Mouse (Mus musculus) embryo, embryonic 11.5 days (tissue): ENCODE measurements around the gene Grik2.

ENCODE experiments used
- DNase-seq: peaks from one replicate; pipeline ENCODE4 v3.0.0-alpha.2; 2012; ENCODE audit warnings: low read depth, low spot score

Grik2 gene

DNA sequence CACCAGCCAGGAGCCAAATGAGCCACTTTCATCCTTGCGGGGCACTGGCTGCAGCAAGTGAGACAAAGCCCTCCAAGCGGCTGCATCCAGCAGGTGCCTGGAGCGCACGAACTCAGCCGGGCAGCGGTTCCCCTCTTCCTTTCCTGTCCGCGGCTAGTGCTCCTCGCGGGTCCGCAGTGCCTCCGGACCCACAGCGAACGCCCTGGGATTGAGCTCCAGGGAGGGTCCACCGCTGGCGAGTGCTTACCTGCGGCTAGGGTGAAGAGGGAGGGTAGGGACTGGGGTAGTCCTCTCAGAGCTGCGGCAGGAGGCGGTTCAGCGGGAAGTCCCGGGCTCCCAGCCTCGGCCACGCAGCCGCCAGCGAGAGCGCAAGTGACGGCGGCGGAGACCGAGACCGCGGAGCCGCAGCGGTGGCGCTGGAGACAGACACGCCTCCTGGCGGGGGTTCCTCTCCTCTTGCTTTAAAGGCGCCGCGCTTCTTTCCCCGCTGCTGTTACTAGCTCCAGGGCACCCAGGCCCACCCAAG, at the start of gene Grik2:
TSS of gene Grik2 (minus strand) at position 386 of the 526 bp plus-strand sequence.
- DNase-seq = peak; percentile 52

DNA sequence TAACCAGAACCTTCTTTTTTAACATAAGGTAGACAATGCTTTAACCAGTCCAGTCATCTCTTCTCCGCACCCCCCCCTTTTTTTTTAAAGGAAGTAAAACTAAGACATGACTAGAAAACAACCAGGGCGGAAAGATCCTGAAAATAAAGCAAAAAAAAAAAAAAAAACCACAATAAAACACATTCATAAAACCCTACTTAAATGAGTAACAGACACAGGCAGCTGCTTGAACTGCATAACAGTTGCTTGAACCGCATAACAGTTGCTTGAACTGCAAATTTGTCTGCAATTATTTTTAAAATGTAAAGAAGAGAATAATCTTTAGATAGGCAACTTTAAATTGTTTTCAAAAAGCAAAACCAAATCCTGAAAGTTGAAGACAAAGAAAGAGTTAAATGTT, 45.8 kb upstream of the Grik2 start:
- DNase-seq = no peak

GRCm38 (mm10) chr10:49807276-49807675, 18.7 kb upstream of the Grik2 start:
- DNase-seq = no peak

DNA sequence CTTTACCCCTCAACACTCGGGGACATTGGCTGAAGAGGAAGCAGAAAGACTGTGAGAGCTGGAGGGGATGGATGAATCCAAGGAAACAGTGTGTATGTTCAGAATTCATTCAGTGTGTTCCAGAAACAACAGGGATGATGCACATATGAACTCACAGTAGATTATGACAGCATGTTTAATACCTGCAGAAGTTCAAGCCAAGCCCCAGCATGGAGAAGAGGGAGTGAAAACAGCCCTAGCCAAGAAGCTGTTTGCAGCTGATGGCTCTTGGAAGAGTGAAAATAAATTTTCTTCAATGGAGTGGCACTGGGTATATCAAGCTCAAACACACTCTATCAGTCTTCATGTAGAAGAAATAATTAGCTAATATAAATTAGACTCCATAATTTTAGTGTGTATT, 12.4 kb upstream of the Grik2 start:
- DNase-seq = no peak

GRCm38 (mm10) chr10:49794129-49794528, 5.6 kb upstream of the Grik2 start:
- no peak for DNase-seq

GRCm38 (mm10) chr10:49790326-49790725, 1.8 kb upstream of the Grik2 start:
- DNase-seq = no peak

DNA sequence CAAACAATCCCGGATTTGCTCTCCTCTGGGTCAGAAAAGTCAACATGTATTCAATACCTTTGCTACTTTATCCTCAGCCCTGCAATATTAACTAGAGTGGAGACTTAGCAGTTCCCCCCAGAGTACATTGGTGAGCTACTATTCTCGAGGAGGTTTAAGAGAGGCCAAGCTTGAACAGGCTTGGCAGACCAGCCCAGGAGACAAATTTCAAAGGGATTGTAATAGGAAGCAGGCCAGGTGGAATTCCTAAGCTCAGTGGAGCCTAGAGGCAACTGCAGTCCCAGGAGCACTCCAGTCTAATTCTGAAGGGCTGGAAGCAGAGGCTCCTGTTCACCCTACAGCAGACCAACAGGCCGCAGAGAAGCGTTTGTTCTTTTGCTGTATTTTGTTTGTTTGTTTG, 1.1 kb upstream of the Grik2 start:
- no peak for DNase-seq

GRCm38 (mm10) chr10:49788914-49789313, 348 bp upstream of the Grik2 start:
- no peak for DNase-seq

- no peak for DNase-seq
Observed at GRCm38 (mm10) chr10:49786630-49787029, 1.9 kb downstream of the Grik2 start.

DNA sequence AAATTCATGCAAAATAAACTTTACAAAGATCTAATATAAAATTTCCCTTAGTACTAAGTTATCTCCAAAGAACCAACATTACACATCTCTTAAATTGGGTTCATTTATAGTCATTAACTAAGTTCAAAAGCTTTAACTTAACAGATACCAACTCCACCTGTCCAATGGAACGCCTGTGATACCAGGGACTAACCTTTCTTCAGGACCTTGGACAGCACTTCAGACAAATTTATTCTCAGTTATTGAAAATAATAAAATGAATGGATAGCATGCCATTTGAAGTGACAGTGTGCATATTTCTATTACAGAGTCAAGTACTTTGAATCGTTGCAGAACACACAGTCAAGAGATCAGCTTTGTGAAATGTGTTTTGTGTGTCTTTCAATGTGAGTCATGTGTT, 3.1 kb downstream of the Grik2 start:
- no peak for DNase-seq

- DNase-seq = no peak
Observed at GRCm38 (mm10) chr10:49784831-49785230, 3.7 kb downstream of the Grik2 start.

- DNase-seq = no peak
Observed at GRCm38 (mm10) chr10:49782741-49783691, 5.5 kb downstream of the Grik2 start.

- no peak for DNase-seq
Observed at GRCm38 (mm10) chr10:49782061-49782460, 6.5 kb downstream of the Grik2 start.

- no peak for DNase-seq
Observed at GRCm38 (mm10) chr10:49780430-49780829, 8.1 kb downstream of the Grik2 start.

DNA sequence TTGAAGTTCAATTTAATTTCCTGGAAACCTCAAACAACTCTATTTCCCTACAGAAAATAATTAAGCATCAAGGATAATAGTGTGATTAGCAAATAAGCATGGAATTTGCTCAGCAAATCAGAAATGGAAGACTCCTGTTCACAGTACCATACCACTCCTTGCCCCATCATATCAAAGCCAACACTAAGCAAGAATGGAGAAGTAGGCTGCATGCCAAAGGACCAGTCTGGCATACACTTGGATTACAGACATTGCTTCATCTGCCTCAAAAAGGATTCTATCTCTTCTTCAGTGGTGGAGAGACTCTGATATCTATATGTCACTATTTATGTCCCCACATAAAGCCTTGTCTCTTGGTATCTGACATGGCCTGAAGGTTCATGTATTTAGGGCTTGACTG, 19.7 kb downstream of the Grik2 start:
- no peak for DNase-seq

DNA sequence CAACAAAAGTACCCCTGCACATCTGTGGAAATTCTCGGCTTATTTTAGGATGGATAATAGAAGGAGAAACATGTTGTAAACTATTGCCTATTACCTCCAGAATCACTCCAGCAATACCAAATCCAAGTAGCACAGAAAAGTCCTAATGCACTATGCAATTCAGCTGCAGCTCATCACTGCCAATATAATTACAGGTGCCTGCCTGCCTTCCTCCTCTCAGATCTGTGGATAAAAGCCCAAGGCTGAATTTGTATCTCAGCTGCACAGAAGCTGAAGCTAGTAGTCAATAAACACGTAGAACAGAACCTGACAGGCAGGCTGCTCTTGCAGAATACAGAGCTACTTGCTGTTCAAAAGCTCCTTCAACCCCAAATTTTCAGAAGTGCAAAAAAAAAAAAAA, 21.0 kb downstream of the Grik2 start:
- no peak for DNase-seq

- no peak for DNase-seq
Observed at GRCm38 (mm10) chr10:49762607-49763006, 26.0 kb downstream of the Grik2 start.

DNA sequence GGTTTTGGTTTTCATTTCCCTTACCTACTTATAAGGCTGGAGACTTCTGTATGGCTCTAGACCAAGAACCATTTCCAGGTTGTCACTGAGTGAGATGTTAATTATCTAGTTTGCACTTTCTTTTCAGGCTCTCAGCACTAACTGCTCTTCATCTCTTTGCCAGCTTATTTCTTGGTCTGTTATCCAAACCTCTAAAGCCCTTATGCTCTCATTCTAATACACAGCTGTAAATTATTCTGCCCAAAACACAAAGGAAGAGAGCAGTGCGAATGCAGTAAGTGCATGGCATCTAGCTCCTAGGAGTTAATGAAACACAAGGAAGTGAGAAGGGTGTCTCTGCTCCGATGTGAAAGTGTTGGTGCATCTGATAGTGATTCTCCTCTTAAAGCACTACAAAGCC, 36.8 kb downstream of the Grik2 start:
- no peak for DNase-seq

- DNase-seq = no peak
Observed at GRCm38 (mm10) chr10:49731841-49732240, 56.7 kb downstream of the Grik2 start.

GRCm38 (mm10) chr10:49723706-49724105, 64.9 kb downstream of the Grik2 start:
- DNase-seq = no peak

GRCm38 (mm10) chr10:49716856-49717255, 71.7 kb downstream of the Grik2 start:
- no peak for DNase-seq

DNA sequence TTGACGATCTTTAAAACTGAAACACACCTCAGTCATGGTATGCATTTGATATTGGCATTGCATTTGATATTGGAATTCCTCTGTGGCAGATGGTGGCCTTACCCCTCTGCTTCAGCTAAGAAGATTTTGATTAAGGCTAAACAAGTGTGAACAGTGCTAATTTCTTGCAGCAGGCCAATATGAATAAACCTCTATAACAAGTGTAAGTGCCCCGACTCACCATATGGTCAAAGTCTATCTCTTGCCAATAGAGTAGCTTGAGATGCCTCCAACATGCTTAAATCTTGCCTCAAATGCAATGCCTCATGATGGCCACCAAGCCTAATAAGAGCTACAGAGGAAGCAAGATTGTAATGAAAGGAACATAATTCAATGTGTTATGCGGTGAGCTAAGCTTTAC, 78.8 kb downstream of the Grik2 start:
- no peak for DNase-seq

DNA sequence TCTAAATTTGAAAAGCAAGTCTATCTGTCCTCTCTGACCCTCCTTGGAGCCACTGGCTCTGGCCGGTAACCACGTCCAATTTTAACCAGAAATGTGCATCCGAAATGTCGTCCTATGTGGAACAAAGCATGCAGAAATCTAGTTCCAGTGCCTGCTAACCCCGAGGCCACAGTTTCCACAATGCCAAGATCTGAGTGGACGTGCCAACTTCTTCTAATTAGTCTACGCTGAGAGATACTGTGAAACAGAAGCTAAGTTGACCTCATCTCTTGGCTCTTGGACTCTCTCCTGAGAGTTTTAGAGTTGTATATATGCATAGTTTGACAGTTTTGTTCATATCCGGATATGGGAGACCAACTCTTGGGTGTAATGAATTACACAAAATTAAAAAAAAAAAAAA, 84.1 kb downstream of the Grik2 start:
- DNase-seq = no peak
